In genomic region chr5:135149820-135150178, GRCm38 (mm10) we compare ENCODE assay signal across 8 mouse cellular contexts. TPM values are rescaled to one million over a fixed set of nuclear protein-coding genes. Genes with fewer than 3 reads are reported as not detected.
DNase-seq lines count a peak whose midpoint lies in the region; ATAC-seq lines count a peak whose summit lies in the region.

No protein-coding gene starts in this region.

- H3K4me2 ChIP-seq in kidney, embryonic 16.5 days (replicated peaks; ENCODE audit: low read depth, low read length), result peak overlapping the region; percentile 75
- H3K4me2 ChIP-seq in hindbrain, embryonic 14.5 days (replicated peaks), result peak overlapping the region; percentile 79
- peak overlapping the region; percentile 71 for H3K4me2 ChIP-seq in midbrain, embryonic 15.5 days

- ATAC-seq in kidney, embryonic 16.5 days (ENCODE audit: low FRiP score, low TSS enrichment), result no peak
- ATAC-seq in hindbrain, embryonic 14.5 days (ENCODE audit: low FRiP score), result no peak
- ATAC-seq in midbrain, embryonic 15.5 days (replicated peaks), result no peak

- peak overlapping the region; percentile 81 for H3K9ac ChIP-seq in kidney, embryonic 16.5 days (replicated peaks; ENCODE audit: low read length)
- H3K9ac ChIP-seq in hindbrain, embryonic 14.5 days, result peak overlapping the region; percentile 79
- peak overlapping the region; percentile 61 for H3K9ac ChIP-seq in midbrain, embryonic 15.5 days

- H3K4me3 ChIP-seq in kidney, embryonic 16.5 days (ENCODE audit: low read length), result peak overlapping the region; percentile 86
- H3K4me3 ChIP-seq in brown adipose tissue, adult 24 weeks (ENCODE audit: insufficient read depth, low read depth, low read length), result peak overlapping the region; percentile 76
- H3K4me3 ChIP-seq in hindbrain, embryonic 14.5 days (replicated peaks; ENCODE audit: low read length), result peak overlapping the region; percentile 80
- H3K4me3 ChIP-seq in midbrain, embryonic 15.5 days, result peak overlapping the region; percentile 67

- H3K36me3 ChIP-seq in kidney, embryonic 16.5 days (ENCODE audit: insufficient read depth, low read length), result peaks cover 15% of the 10 kb centered on the region
- H3K36me3 ChIP-seq in hindbrain, embryonic 14.5 days (replicated peaks; ENCODE audit: control insufficient read depth, insufficient read depth), result peaks cover 9% of the 10 kb centered on the region
- H3K36me3 ChIP-seq in midbrain, embryonic 15.5 days (replicated peaks), result no peaks in the 10 kb centered on the region

- H3K27me3 ChIP-seq in kidney, embryonic 16.5 days (ENCODE audit: insufficient read depth, low read length), result no peaks in the 10 kb centered on the region
- H3K27me3 ChIP-seq in hindbrain, embryonic 14.5 days (ENCODE audit: control insufficient read depth, insufficient read depth, low read length), result no peaks in the 10 kb centered on the region
- no peaks in the 10 kb centered on the region for H3K27me3 ChIP-seq in midbrain, embryonic 15.5 days (replicated peaks)

- no peaks in the 10 kb centered on the region for H3K9me3 ChIP-seq in kidney, embryonic 16.5 days (ENCODE audit: low read length)
- H3K9me3 ChIP-seq in hindbrain, embryonic 14.5 days (ENCODE audit: control insufficient read depth, low read length), result no peaks in the 10 kb centered on the region
- no peaks in the 10 kb centered on the region for H3K9me3 ChIP-seq in midbrain, embryonic 15.5 days

- H3K4me1 ChIP-seq in kidney, embryonic 16.5 days (ENCODE audit: insufficient read depth, low read length), result peaks cover 9% of the 10 kb centered on the region
- H3K4me1 ChIP-seq in brown adipose tissue, adult 24 weeks (ENCODE audit: control insufficient read depth, insufficient read depth, insufficient read length, low read length), result no peaks in the 10 kb centered on the region; the same call in 1 of the 2 replicates
- peaks cover 15% of the 10 kb centered on the region for H3K4me1 ChIP-seq in hindbrain, embryonic 14.5 days (replicated peaks; ENCODE audit: control insufficient read depth, insufficient read depth, low read length)
- peaks cover 16% of the 10 kb centered on the region for H3K4me1 ChIP-seq in midbrain, embryonic 15.5 days

- WGBS in kidney, embryonic 16.5 days, result under 1% methylated on average over 23 of the region's 23 CpGs
- 0% methylated on average over 23 of the region's 23 CpGs for WGBS in hindbrain, embryonic 14.5 days
- WGBS in midbrain, embryonic 15.5 days, result under 1% methylated on average over 23 of the region's 23 CpGs

- DNase-seq in kidney, postnatal 10 days, result no peak
- no peak for DNase-seq in hindbrain, embryonic 14.5 days (ENCODE audit: low spot score)
- DNase-seq in retina, embryonic 14.5 days (ENCODE audit: low spot score), result no peak
- DNase-seq in natural killer cell, adult 2 months (ENCODE audit: low spot score in 2 of 2), result no peak
- no peak for DNase-seq in gastrocnemius, postnatal 4 days (ENCODE audit: low spot score in 2 of 2)

- peak overlapping the region; percentile 47; the same call in 1 of the 2 replicates for H3K27ac ChIP-seq in kidney, embryonic 16.5 days (ENCODE audit: low read length)
- 0 out of 2 replicates have a peak overlapping the region, but pooled peaks have one; percentile 11 for H3K27ac ChIP-seq in brown adipose tissue, adult 24 weeks (replicated peaks; ENCODE audit: low read depth, low read length)
- H3K27ac ChIP-seq in hindbrain, embryonic 14.5 days, result peak overlapping the region; percentile 60; the same call in 1 of the 2 replicates
- peak overlapping the region; percentile 83 for H3K27ac ChIP-seq in midbrain, embryonic 15.5 days

RNA-seq across cellular contexts. Expression of gene Tbl2, which starts 0.3 kb away (rescaled TPM):
- polyA plus RNA-seq in kidney, embryonic 16.5 days (2015; fragmentation: Nextera tagmentation; extraction: Ambion mirVana), result 26.3 and 27.0 TPM in 2 replicates
- 7.5 and 8.2 TPM in 2 replicates for polyA plus RNA-seq in brown adipose tissue, adult 24 weeks (2012; ENCODE audit: insufficient read depth, insufficient read length, missing spikeins)
- polyA plus RNA-seq in hindbrain, embryonic 14.5 days (2014; fragmentation: Nextera tagmentation; extraction: Ambion mirVana), result 15.6 and 16.0 TPM in 2 replicates
- 13.2 and 13.4 TPM in 2 replicates for polyA plus RNA-seq in midbrain, embryonic 15.5 days (2015; fragmentation: Nextera tagmentation; extraction: Ambion mirVana)
- total RNA-seq in gastrocnemius, postnatal 4 days (2021), result 10 to 100 TPM; 18.3 to 22.2 TPM

RNA-seq across cellular contexts. Expression of gene Bcl7b, which starts 18.3 kb away (rescaled TPM):
- 57.6 and 58.2 TPM in 2 replicates for polyA plus RNA-seq in kidney, embryonic 16.5 days (2015; fragmentation: Nextera tagmentation; extraction: Ambion mirVana)
- 61.6 and 84.5 TPM in 2 replicates for polyA plus RNA-seq in brown adipose tissue, adult 24 weeks (2012; ENCODE audit: insufficient read depth, insufficient read length, missing spikeins)
- 35.8 and 35.9 TPM in 2 replicates for polyA plus RNA-seq in hindbrain, embryonic 14.5 days (2014; fragmentation: Nextera tagmentation; extraction: Ambion mirVana)
- polyA plus RNA-seq in midbrain, embryonic 15.5 days (2015; fragmentation: Nextera tagmentation; extraction: Ambion mirVana), result 41.8 and 48.4 TPM in 2 replicates
- total RNA-seq in gastrocnemius, postnatal 4 days (2021), result 10 to 100 TPM; 27.3 to 28.0 TPM

RNA-seq across cellular contexts. Expression of gene Baz1b, which starts 37.3 kb away (rescaled TPM):
- polyA plus RNA-seq in kidney, embryonic 16.5 days (2015; fragmentation: Nextera tagmentation; extraction: Ambion mirVana), result 33.4 and 35.1 TPM in 2 replicates
- polyA plus RNA-seq in brown adipose tissue, adult 24 weeks (2012; ENCODE audit: insufficient read depth, insufficient read length, missing spikeins), result 25.5 and 32.8 TPM in 2 replicates
- polyA plus RNA-seq in hindbrain, embryonic 14.5 days (2014; fragmentation: Nextera tagmentation; extraction: Ambion mirVana), result 35.3 and 37.0 TPM in 2 replicates
- 30.5 and 30.9 TPM in 2 replicates for polyA plus RNA-seq in midbrain, embryonic 15.5 days (2015; fragmentation: Nextera tagmentation; extraction: Ambion mirVana)
- total RNA-seq in gastrocnemius, postnatal 4 days (2021), result 10 to 100 TPM; 59.4 to 63.6 TPM

Comparison
In these comparisons a context has a peak if more than half of its experiments do, and no peak if none do; other contexts are left out.
1. H3K27ac ChIP-seq: peak in every context shown above with its lines; median percentile 83 in midbrain, embryonic 15.5 days; 60 in hindbrain, embryonic 14.5 days; 47 in kidney, embryonic 16.5 days; 11 in brown adipose tissue, adult 24 weeks.